Mouse (Mus musculus): ENCODE measurements around the gene Ldb3. TPM values are rescaled to one million over a fixed set of nuclear protein-coding genes. Genes with fewer than 3 reads are reported as not detected.

Ldb3 gene
- total RNA-seq, 2 experiments from 2014 or later: 709 to 766 TPM

DNA sequence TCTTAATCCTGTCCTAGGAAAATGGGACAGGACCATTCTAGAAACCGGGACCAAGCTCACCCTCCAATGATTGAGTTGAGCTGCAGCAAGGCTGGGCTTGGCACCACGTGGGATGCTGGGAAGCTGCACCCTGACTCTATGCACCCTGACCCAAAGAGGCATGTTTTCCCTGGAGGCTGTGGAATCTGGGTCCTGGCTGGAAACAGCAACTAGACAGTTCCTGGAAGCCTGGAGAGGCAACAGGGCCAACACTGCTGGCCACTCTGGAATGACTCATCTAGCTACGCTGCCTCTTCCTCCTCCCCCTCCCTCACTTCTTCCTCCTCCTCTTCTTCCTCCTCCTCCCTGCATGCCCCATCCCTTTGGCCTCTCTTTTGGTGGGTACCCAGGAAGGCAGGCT, 34.4 kb downstream of the Ldb3 start:
- DNase-seq: no peak

- DNase-seq: no peak
Measured at GRCm38 (mm10) chr14:34553470-34553869, 35.0 kb downstream of the Ldb3 start.

GRCm38 (mm10) chr14:34552226-34552625, 36.3 kb downstream of the Ldb3 start:
- DNase-seq: no peak

- peak; percentile 88 for DNase-seq
Measured at GRCm38 (mm10) chr14:34549004-34549671, 39.3 kb downstream of the Ldb3 start.

DNA sequence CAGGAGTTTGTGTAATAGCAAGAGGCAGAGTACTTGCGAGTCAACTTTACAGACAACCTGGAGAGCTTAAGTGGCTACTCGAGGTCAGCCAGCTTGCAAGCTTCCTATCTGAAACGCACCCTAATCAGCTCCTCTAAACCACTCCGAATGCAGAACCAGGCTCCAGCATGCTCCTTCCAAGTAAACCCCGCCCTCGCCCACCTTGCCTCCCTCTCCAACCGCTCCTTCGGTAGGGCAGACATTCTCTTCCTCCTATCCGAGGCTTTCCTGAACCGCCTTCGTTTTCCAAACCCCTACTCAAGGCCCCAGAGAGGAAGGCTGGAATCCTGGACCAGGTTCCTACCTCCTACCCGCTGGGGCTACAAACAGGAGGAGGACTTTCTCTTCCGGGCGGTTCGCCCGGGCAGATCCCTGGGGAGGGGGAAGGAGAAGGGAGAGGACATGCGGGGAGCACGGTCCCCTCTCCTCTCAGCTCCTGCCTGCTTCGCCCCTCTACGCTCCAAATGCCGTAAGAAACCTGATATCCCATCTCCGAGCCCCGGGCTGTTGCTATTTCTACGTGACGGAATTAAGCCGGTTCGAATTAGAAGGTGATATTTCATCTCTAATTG, 40.0 kb downstream of the Ldb3 start:
- peak; percentile 73 for DNase-seq

- DNase-seq: peak; percentile 57
Measured at GRCm38 (mm10) chr14:34544545-34544944, 43.9 kb downstream of the Ldb3 start.

- DNase-seq: no peak
Measured at GRCm38 (mm10) chr14:34544001-34544400, 44.5 kb downstream of the Ldb3 start.

GRCm38 (mm10) chr14:34543596-34543995, 44.9 kb downstream of the Ldb3 start:
- peak; percentile 68 for DNase-seq

DNA sequence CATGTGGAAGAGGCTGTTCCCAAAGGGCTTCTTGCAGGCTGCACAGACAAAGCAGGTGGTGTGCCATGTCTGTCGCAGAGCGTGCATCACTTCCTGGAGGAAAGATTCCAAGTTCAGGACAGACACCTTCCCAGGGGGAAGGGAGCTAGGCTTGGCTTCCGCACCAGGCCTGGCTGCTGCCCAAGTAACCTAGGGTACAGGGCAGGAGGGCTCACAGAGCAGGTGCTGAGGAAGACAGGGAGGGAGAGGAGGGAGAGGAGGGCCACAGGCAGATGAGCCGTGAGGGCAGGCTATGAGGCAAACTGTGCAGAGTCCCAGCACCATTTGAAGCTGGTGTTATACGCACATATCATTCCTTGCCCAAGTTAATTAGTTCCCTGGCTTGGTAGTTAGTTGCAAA, 46.6 kb downstream of the Ldb3 start:
- no peak for DNase-seq

- peak; percentile 78 for DNase-seq
Measured at GRCm38 (mm10) chr14:34540685-34541162, 47.8 kb downstream of the Ldb3 start.

DNA sequence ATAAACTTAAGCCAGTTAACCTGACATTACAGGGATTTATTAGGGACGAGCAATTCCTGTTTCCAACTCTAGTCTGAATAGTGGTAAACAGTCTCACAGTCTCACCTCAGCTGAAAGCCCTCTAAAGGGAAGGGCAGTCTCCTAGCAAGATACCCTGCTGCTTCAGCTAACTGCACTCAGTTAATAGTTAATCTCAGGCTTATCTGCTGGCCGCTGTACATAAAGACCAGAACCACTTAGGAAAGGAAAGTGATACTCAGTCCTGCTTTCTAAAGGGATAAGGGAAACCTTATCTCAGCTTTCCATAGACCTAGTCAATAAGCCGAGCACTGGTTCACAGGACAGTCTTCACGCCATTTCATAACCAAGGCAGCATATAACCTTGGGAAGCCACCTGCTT, 52.6 kb downstream of the Ldb3 start:
- DNase-seq: no peak

GRCm38 (mm10) chr14:34533537-34533936, 54.9 kb downstream of the Ldb3 start:
- no peak for DNase-seq

- no peak for DNase-seq
Measured at GRCm38 (mm10) chr14:34532536-34532935, 55.9 kb downstream of the Ldb3 start.

DNA sequence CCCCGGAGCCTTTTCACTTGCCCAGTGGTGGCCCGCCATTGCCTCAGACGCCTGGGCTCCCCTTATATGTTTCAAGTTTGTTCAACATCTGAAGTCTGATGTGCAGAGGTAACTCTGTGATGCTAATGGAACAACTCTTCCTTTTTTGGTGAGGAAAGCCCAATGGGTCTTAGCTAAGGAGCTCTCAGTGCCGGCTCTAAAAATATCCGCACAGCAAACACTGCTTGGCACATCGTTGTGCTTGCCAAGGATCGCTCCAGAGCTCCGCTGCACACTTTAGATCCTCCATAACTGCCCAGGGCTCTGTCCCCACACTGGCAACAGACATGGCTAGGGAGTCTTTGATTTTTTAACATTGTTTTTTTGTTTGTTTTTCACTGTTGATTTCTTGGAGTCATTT, 59.7 kb downstream of the Ldb3 start:
- DNase-seq: peak; percentile 55

GRCm38 (mm10) chr14:34522701-34523100, 65.8 kb downstream of the Ldb3 start, which contains the start of gene 9230112D13Rik:
Gene 9230112D13Rik (minus strand): TSS chr14:34522801.
- no peak for DNase-seq

DNA sequence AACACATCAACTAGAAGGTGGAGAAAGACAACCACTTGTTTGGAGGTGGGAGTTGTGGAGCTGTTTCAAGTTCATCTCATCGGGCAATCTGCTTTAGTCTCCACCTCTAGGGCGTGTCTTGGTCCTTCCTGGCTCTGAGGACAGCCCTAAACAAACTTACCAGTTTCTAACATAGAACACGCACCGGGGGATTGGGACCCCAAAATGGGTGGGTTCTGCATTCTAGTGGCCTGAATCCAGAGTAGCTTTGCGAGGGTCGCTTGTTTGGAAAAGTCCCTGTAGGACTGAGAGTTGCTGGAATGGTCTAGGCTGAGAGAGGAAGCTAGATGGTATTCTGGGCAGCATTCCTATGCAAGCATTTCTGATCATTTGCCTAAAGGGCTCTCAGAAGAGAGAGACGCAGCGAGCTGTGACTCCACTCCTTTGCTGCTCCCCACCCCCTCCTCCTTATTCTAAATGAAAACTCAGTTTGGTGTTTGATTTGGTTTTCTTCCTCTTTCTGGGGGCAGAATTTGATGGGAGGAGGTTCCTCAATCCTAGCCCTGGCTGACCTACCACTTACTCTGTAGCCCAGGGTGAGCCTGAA, 70.4 kb downstream of the Ldb3 start:
- no peak for DNase-seq

- no peak for DNase-seq
Measured at GRCm38 (mm10) chr14:34516960-34517577, 71.4 kb downstream of the Ldb3 start.

DNA sequence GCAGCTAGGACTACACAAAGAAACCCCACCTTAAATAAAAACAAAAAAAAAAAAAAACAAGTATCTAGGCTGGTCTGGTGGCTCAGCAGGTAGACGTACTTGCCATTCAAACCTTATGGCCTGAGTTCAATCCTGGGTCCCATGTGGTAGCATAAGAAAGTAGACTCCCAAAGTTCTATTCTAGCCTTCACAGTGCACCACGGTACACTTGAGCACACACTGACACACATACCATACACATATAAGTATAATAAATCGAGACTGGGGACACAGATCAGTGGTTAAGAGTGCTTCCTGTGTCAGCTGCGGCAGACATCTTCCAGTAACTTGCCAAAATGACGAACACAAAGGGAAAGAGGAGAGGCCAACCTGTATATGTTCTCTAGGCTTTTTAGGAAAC, 72.6 kb downstream of the Ldb3 start:
- no peak for DNase-seq

DNA sequence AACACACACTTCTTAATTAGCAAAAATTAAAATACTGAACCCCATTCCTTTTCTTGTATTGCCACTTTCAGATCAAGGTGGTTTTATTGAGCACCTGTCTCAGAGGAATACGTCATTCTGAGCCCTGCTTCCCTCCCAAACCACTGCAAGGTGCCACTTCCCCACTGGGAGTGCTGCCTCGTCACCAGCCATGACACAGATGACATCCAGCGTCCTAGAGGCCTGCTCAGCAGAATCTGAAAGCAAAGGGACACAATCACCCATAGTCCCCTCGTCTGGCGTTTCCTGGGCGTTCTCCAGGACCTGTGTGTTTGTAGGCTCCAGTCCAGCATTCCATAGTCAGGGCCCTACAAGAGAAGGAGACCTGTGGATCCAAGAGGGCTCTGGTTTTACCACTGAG, 74.4 kb downstream of the Ldb3 start:
- peak; percentile 66 for DNase-seq

- no peak for DNase-seq
Measured at GRCm38 (mm10) chr14:34512602-34513001, 75.9 kb downstream of the Ldb3 start.

GRCm38 (mm10) chr14:34511901-34512300, 76.6 kb downstream of the Ldb3 start:
- DNase-seq: no peak

DNA sequence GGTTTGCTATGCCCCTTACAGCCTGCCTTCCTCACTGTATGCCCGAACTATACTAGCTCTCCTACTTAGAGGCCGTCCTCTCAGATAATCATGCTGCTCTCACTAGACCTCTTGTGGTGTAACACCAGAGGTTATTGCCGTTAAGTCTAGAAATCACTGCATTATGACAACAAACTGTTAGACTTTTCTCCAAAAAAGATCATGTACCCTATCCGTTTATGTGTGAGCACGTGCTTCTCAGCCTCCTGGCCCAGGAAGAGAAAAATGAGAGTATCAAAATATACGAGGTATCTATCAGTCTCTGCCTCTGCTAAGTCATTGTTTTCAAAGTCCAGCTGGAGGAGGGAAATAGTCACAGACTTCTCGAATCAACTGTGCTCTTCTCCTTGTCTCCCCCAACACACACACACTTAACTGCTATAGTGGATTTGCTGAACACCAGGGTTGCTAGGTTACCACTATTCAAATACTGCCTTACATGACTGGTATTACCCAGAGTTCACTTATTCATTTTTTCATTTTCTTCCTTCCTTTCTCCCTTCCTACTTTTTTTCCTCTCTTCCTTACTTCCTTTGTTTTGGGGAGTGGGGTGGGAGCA, 79.5 kb downstream of the Ldb3 start:
- DNase-seq: no peak
